Mouse (Mus musculus) frontal cortex, adult 2 months (tissue): Measurements from ENCODE around the gene Arf4. TPM values are rescaled to one million over a fixed set of nuclear protein-coding genes. Genes with fewer than 3 reads are reported as not detected.

Source experiments
- DNase-seq, 2 experiments: peaks; one replicate each; pipeline ENCODE4 v3.0.0; 2022; ENCODE audit warnings: low spot score in 1 of 2; ENCODE audit errors: extremely low spot score in 1 of 2
- polyA plus RNA-seq: library from polyadenylated mRNA; depleted of rRNA; stranded (reverse); fragments of >200 nt; gene quantifications from 2 replicates; pipeline ENCODE4 v1.2.3, GENCODE M21; 2012; rRNA removed

The Arf4 gene
- polyA plus RNA-seq = 107 and 111 TPM in 2 replicates

DNA sequence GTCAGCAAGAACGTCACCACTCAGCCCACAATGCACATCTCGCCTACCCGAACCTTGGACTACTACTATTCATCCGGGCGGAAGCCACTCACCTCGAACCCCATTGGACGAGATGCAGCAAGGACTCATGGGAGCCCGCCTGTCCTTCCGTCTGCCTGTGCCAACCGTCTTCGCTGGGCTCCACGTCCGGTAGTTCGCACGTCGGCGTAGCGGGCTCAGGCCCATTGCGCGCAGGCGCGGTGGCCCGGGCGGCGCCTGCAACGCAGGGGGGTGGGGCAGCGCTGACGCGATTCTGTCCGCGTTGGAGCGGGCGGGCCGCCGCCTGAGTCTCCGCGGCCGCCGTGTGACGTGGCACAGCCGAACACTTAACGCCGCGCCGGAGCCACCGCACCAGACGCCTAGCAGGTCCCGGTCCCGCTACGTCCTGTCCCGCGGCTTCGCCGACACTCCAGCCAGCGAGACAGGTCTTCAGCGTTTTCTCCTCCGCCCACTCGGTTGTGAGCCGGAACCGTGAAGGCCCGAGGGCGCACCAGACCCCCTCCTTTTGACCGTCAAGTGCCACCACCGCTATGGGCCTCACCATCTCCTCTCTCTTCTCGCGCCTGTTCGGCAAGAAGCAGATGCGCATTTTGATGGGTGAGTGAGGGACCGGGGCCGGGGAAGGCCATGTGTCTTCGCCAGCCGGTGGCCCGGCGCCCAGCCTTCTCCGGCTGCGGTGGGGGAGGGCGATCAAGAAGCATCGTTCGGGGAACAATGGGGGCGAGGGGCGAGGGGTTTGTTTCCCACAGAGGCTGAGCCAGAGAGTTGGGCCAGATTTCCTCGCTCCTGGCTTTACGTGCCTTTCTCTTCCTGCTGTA is at the start of gene Arf4:
TSS of gene Arf4 (plus strand) at position 224 of the 857 bp plus-strand sequence.
- DNase-seq = peak; percentile 99

DNA sequence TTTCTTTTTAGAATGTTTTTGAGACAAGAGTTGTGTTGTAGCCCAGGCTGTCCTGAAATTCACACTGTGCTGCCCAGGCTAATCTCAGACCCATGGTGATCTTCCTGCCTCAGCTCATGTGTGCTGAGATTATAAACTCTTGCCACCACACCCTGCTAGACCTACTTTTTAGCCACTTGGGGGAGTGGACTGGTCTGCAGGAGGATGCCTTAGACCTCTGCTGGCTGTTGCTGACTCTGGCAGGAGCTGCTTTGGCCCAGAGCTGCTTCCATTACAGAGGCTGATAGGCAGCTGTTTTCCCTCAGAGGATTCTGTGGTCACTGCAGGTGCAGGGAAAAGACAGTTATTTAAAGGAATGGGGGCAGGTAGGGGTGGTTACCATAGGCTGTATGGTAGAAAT is 46.5 kb upstream of the Arf4 start:
- no peak for DNase-seq

DNA sequence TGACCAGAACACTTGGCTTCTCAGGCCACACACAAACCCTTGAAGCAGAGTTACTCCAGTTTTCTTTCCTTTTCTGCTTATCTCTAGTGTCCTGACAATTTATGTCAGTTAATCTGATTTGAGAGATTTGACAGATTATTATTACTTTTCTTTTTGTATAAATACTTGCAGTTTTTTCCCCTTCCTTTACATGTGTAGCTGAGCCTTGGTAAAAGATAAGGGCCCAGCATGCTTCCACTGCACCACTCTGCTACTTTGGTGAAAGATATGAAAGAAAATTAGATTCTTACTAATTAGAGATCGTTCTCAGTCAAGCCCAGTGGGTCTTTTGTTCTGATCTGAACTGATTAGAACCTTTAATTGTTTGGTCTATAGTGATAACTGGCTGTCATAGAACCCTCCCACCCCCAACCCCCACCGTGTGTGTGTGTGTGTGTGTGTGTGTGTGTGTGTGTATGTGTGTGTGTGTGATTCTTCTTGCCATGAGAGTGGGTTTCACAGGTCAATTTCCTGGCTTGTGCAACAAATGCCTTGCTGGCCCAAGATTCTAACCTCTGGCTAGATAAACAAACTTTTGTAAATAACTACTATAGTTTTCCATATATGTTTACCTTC is 44.5 kb upstream of the Arf4 start:
- no peak for DNase-seq

GRCm38 (mm10) chr14:26595167-26595566 is 42.7 kb upstream of the Arf4 start:
- DNase-seq = no peak

- DNase-seq = no peak
Measured at GRCm38 (mm10) chr14:26595695-26596365, 42.0 kb upstream of the Arf4 start.

DNA sequence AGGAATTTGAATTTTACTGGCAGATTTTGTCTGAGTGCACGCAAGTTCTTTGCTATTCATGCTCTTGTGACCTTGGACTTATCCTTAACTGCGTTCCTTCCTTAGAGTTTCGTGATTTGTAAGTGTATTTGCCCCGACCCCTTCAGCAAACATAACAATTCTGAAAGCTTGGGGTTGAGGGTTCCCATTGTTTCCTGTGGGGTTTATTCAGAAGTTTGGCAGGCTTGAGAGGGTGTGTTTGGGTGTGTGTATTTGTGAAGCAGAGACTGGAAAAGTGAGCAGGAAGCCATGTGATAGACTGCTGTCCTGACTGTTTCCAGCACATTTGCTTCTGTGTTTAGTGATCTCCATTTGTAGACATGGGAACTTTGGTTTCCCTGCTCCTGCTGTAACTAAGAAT is 32.5 kb upstream of the Arf4 start:
- DNase-seq = no peak

DNA sequence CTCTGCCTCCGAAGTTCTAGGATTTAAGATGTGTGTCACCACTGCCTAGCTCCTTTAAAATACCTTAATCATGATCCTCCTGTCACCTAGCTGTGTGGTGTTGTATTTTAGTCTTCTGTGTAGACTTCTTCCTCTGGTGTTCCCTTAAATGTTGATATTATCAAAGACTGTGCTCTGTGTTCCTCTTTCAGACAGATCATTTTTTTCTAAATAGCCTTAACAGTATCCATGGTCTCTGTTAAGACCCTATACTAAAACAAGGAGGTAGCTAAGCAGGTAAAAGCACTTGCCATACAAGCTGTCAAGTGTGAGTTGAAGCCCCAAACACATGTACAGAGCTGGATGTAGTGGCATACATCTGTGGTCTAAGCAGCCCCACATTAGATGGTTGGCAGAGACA is 28.2 kb upstream of the Arf4 start:
- no peak for DNase-seq

DNA sequence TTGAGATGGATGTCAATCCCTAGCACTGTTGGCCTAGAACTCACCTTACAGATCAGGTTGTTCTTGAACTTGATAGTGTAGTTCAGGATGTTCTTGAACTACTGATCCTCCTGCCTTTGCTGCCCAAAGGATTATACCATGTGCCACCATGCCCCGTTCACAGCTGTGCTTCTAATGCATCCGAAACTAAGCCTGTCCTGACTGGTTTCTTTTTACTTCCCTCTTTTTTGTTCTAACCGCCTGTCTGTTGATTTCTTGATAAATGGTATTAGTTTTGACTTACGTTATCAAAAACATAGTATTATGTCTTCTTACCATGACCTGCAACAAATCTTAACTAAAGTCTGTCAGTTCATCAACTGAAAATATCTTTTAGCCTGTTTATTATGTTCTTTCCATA is 27.2 kb upstream of the Arf4 start:
- DNase-seq = no peak

DNA sequence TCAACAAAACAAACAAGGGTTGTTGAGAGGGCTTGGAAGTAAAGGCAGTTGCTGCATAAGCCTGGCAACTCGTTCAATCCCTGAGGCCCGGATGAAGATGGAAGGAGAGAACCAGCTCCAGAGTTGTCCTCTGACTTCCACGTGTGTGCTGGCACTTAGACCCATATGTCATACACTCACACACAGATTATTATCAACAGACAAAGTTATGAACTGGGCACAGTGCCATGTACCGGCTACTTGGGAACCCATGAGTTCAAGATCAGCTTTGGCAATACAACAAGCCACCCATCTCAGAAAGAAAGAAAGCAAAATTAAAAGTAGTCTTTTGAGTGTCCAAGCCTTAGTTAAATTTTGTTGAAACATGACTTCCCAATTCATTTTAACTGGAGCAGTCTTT is 12.6 kb upstream of the Arf4 start:
- no peak for DNase-seq

- no peak for DNase-seq
Measured at GRCm38 (mm10) chr14:26626605-26627140, 11.2 kb upstream of the Arf4 start.

- peak; percentile 15 to 62 for DNase-seq
Measured at GRCm38 (mm10) chr14:26637025-26637850, 636 bp upstream of the Arf4 start.

DNA sequence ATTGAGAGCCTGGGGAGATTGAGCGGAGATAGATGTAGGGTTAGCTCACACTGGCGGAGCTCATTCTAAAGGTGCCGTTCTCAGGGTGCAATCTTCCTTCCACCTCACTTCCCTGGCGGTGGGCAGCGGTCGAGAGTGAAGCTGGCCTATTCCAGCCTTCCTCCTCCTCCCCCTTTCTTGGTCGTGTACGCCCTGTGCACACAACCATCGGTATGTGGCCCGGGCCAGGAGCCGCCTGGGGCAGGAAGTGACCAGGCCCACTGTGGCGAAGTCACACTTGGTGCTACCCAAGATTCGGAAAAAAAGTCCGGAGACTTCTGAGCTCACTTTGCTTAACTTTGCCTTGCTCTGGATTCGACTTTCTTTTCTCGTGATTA is 822 bp downstream of the Arf4 start:
- DNase-seq = peak in 1 of 2 experiments; percentile 40

- DNase-seq = no peak
Measured at GRCm38 (mm10) chr14:26639251-26639650, 1.4 kb downstream of the Arf4 start.

GRCm38 (mm10) chr14:26639961-26640360 is 2.1 kb downstream of the Arf4 start:
- DNase-seq = no peak

DNA sequence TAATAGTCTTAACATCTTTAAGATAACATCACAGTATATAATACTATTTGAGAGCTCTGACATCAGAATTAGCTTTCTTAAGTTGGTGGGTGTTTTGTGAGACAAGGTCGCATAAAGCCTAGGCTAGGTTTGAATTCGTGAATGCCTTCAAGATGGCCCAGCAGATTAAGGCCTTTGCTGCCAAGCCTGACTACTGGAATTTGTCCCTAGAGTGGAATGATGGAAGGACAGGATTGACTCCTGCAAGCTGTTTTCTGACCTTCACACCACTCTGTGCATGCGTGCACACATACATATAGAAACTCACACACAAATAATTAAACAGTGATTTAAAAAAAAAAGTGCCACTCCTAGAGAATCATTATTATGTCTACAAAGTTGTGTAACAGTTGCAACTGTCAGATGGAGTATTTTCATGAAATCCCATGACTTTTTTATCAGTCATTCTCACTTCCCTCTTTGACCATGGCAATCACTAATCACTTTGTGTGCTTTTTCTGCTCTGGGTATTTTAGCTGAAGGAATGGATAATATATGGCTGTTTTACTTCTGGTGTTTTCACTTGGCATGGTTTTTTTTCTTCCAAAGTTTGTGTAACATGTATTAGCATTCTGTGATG is 5.2 kb downstream of the Arf4 start:
- no peak for DNase-seq

GRCm38 (mm10) chr14:26645989-26646650 is 8.2 kb downstream of the Arf4 start:
- DNase-seq = no peak

DNA sequence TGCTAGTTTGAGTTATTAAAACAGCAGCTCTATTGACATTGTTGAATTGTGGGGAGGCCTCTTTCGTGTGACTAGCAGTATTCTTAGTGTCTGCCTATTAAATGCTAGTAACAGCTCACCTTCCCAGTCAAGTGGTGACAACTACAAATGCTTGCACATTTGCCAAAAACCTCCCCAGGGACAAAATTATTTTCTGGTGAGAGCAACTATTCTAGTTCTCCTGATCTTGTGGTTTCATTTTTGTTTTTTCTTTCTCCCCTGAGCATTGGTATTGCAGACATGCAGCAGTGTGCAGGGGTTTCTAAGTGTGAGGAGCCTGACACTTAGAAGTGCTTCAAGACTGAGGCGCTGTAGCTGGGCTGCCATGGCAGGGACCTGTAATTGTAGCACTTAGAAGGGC is 9.9 kb downstream of the Arf4 start:
- DNase-seq = no peak

- DNase-seq = no peak
Measured at GRCm38 (mm10) chr14:26651901-26652300, 14.0 kb downstream of the Arf4 start.

DNA sequence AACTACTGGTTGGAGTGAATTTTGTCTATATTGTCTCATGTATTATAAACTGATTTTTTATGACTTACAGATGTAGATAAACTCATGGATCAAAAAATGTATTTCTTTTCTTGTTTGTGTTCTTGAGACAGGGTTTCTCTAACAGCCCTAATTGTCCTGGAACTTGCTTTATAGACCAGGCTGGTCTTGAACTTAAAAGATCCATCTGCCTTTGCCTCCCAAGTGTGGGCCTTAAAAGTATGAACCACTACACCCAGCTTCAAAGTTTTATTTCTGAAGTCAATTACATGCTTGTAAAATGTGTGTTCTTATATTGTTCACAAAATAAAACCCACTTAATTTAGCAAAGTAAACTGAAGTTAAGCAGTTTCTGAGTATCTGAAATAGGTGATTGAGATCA is 20.3 kb downstream of the Arf4 start:
- DNase-seq = no peak

DNA sequence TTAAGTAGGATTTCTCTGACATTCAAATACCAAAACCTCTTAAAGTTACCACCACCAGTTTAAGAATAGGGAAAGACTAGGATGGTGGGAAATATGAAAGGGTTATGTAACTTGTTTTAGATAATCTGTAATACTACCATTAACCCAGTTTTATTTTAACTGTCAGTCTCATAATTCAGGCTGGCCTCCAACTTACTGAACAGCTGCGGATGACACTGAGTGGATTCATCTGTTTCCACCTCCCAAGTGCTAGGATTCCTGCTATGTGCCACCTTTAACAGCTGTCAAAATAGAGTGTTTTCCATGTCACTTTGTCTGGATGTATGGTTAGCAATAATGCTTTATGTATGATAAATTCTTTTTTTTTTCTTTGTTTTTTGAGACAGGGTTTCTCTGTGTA is 22.4 kb downstream of the Arf4 start:
- no peak for DNase-seq
